Mouse (Mus musculus) hindbrain, embryonic 16.5 days (tissue): ENCODE results near the gene Tasp1. TPM values are rescaled to one million over a fixed set of nuclear protein-coding genes. Genes with fewer than 3 reads are reported as not detected.

ENCODE experiments used
- ATAC-seq: fragments of 200-750 bp; cut with Nextera tagmentation; 2 replicates; pipeline ENCODE4 v1.8.0; 2017; ENCODE audit warnings: moderate TSS enrichment, moderate library complexity
- H3K27ac ChIP-seq: fragments of 300-500 bp; sonication (generic); 2 replicates; pipeline ENCODE4 v1.5.1; 2014; ENCODE audit warnings: low read depth, mild to moderate bottlenecking, control low read depth, low read length, moderate library complexity
- H3K27me3 ChIP-seq: fragments of 300-500 bp; sonication (generic); replicated peaks from 2 replicates; pipeline ENCODE4 v1.6.1; 2014; ENCODE audit warnings: low read length; ENCODE audit not compliant: control insufficient read depth, insufficient read depth
- H3K36me3 ChIP-seq: fragments of 300-500 bp; sonication (generic); 2 replicates; pipeline ENCODE4 v1.6.1; 2014; ENCODE audit warnings: mild to moderate bottlenecking, low read length, moderate library complexity, mixed read lengths; ENCODE audit not compliant: control insufficient read depth, insufficient read depth
- H3K4me1 ChIP-seq: fragments of 300-500 bp; sonication (generic); 2 replicates; pipeline ENCODE4 v1.6.1; 2014; ENCODE audit warnings: low read depth, low read length; ENCODE audit not compliant: control insufficient read depth, insufficient read depth
- H3K4me2 ChIP-seq: fragments of 300-500 bp; sonication (generic); 2 replicates; pipeline ENCODE4 v1.6.1; 2014; ENCODE audit warnings: mild to moderate bottlenecking, low read length, control low read depth, moderate library complexity
- H3K4me3 ChIP-seq: fragments of 300-500 bp; sonication (generic); 2 replicates; pipeline ENCODE4 v1.5.1; 2014; ENCODE audit warnings: mild to moderate bottlenecking, low read length, control low read depth, moderate library complexity
- H3K9ac ChIP-seq: fragments of 300-500 bp; sonication (generic); 2 replicates; pipeline ENCODE4 v1.6.1; 2014; ENCODE audit warnings: low read depth, mild to moderate bottlenecking, control low read depth, low read length, moderate library complexity
- H3K9me3 ChIP-seq: fragments of 300-500 bp; sonication (generic); 2 replicates; pipeline ENCODE4 v1.6.1; 2014; ENCODE audit warnings: mild to moderate bottlenecking, low read length, moderate library complexity; ENCODE audit not compliant: control insufficient read depth
- WGBS: fragments of 180-500 bp; shearing (Covaris S2); extraction: QIAGEN DNeasy Blood & Tissue Kit; methylation state at CpG from one replicate; pipeline ENCODE4 v1.1.7; 2014; 5-methylcytosine and 5-hydroxymethylcytosine counted together
- polyA plus RNA-seq: library from polyadenylated mRNA; unstranded; fragments of >200 nt; fragmentation: Nextera tagmentation; extraction: Ambion mirVana; gene quantifications from 2 replicates; pipeline ENCODE4 v1.2.1, GENCODE M21; 2015

Gene Tasp1
- polyA plus RNA-seq, 1 experiment from 2014 or later = 24.6 TPM

DNA sequence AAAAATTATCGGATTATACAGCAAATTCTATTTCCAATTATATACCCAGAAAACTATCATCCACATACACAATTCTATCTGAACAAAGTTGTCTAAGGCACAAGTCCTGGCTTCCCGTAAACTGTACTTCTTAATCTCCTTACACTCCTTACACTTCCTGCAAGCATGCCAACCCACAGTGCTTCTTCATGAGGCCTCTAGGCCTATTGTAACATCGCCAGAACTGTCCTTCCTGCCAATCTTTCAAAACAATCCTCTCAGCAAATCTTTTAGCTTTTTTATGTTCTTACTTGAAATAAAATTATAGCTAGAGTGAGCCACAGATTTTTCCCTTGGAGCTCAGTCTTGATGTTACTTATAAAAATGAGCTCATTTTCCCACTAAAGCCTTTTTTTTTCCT, 5.1 kb downstream of the Tasp1 start:
- Histone ChIP-seq H3K4me1 (peaks cover 5% of the 10 kb centered on the region), H3K4me2 (no peak overlapping the region), H3K9ac (no peak overlapping the region), H3K27me3 (no peaks in the 10 kb centered on the region), H3K27ac (no peak overlapping the region), H3K4me3 (no peak overlapping the region), H3K36me3 (peaks cover 2% of the 10 kb centered on the region), H3K9me3 (no peaks in the 10 kb centered on the region)
- 84% methylated on average over 3 of the region's 3 CpGs for WGBS
- no peak for ATAC-seq

DNA sequence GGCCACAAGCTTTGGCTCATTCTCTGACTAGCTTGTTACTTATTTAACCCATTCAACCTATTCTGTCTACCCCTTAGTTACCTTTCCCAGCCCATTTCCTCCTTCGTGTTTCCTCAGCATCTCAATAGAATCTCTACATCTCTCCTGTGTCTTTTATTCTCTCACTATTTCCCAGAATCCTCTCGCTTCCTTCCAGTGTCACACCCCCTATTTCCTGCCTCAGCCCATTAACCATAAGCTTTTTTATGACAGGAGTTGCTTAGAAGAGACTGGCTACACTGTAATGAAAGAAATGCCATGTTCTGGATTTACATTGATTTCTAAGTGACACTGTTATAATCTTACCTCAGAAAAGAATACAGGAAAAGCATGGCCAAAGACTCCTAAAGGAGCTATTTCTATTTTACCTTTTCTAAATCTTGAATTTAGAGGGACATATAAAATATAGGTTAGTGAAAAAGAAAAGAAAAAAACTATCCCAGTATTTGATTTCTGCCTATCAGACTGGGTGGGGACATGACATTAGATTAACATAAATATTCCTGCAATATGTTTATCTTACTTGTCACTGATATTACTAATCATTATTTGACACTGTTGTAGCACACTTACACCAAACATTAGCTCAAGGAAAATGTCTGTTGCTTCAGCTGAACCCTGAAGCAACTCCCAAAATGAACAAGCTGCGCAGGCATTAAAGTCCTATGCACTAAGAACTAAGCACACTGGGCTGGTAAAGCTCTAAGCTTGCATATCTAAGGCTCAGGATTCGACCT, 6.3 kb downstream of the Tasp1 start:
- Histone ChIP-seq H3K36me3 (peaks cover 7% of the 10 kb centered on the region), H3K4me2 (no peak overlapping the region), H3K27ac (no peak overlapping the region), H3K4me3 (no peak overlapping the region), H3K27me3 (no peaks in the 10 kb centered on the region), H3K9ac (no peak overlapping the region), H3K9me3 (no peaks in the 10 kb centered on the region), H3K4me1 (no peaks in the 10 kb centered on the region)
- ATAC-seq = no peak
- WGBS = 90% methylated on average over 4 of the region's 4 CpGs

DNA sequence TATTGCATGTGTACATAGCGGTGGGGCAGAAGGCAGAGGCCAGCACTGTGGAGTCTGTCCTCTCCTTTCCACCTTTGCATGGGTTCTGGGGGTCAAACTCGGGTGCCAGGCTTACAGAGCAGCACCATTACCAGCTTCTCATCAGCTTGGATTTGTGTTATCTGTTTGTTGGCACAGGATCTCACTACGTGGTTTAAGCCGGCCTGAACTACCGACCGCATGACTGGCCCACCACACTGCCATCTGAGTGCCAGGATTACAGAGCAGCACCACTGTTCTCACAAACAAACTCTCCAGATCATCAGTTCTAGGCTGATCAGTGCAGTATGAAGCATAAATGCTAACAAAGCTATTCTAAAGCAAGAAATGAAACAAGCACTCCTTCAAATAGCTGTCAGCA, 8.5 kb downstream of the Tasp1 start:
- Histone ChIP-seq H3K27ac (no peak overlapping the region), H3K9ac (no peak overlapping the region), H3K27me3 (no peaks in the 10 kb centered on the region), H3K4me1 (no peaks in the 10 kb centered on the region), H3K4me3 (no peak overlapping the region), H3K9me3 (no peaks in the 10 kb centered on the region), H3K4me2 (no peak overlapping the region), H3K36me3 (peaks cover 10% of the 10 kb centered on the region)
- 95% methylated on average over 6 of the region's 6 CpGs for WGBS
- no peak for ATAC-seq

DNA sequence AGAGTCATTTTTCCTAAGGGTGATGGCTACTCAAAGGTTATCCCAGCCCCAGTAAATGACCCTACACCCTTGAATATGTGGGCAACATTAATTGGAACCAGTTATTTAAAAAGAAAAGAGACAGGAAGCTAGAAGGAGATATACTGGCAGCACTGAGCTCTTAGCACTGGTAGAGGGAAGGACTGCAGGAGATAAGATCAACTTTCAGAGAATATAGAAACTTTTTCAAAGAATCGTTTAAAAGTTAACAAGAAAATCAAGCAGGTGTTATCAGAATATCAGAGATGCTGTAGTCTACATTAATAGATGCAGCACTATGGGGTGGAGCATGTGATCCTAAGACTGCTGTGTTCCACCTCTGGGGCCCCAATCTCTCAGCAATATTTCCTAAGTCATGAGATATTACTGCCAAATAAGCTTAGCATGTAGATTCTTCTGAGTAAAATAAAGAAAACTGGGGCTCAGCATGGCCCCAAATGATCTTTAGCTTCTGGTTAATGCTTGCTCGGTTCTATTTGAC, 14.9 kb downstream of the Tasp1 start:
- Histone ChIP-seq H3K4me3 (no peak overlapping the region), H3K9ac (no peak overlapping the region), H3K27ac (no peak overlapping the region), H3K4me2 (no peak overlapping the region), H3K27me3 (no peaks in the 10 kb centered on the region), H3K4me1 (no peaks in the 10 kb centered on the region), H3K9me3 (no peaks in the 10 kb centered on the region), H3K36me3 (peaks cover 35% of the 10 kb centered on the region)
- WGBS = 91% methylated on average over 2 of the region's 2 CpGs
- no peak for ATAC-seq

DNA sequence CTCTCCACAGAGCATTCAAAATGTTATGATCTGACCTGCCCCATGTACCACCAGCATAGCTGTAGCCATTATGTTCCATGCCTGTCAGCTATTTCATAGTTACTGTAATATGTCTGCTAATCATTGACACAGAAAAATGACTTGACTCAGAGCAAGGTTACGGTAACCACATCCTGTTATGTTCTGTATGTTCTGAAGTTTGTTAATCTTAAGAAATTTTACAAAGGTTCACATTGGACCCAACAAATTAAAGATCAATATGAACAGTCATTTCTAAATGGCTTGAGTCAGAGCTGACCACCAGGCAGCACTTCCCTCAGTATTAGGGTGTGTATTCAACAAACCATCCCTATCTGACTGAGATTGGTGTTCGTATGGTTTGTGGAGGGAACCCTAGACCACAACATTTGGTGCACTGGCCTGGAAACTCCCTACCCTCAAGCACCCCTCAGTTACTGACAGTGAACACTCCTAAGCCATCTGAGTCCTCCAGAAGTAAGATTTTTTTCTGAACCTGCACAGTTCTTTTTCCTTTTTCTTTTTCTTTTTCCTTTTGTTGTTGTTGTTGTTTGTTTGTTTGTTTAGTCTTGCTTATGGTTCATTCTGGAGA, 24.0 kb downstream of the Tasp1 start:
- WGBS = 93% methylated on average over 2 of the region's 2 CpGs
- Histone ChIP-seq H3K4me3 (no peak overlapping the region), H3K27me3 (no peaks in the 10 kb centered on the region), H3K36me3 (peaks cover 7% of the 10 kb centered on the region), H3K27ac (no peak overlapping the region), H3K9me3 (no peaks in the 10 kb centered on the region), H3K4me1 (no peaks in the 10 kb centered on the region), H3K4me2 (no peak overlapping the region), H3K9ac (no peak overlapping the region)
- ATAC-seq = no peak

DNA sequence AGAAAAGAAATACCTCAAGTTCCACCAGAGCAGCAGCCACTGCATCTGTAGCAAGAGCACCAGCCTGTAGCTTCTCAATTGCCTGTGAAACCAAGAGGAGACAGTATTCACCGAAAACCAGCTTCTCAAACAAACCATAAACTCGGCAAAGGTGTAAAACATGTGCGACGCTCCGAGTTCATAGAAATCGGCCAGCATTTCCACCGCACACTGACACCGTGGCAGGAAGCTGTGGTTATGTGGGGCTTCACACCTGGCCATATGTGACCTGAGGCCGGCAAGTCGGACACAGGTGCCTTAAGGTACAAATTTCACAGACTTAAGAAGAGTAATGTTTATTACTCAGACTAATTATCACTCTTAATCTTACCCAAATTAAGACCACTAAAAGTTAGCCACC, 24.5 kb downstream of the Tasp1 start:
- no peak overlapping the region for H3K4me2 ChIP-seq
- H3K9me3 ChIP-seq = no peaks in the 10 kb centered on the region
- no peak overlapping the region for H3K9ac ChIP-seq
- ATAC-seq = no peak
- H3K27ac ChIP-seq = no peak overlapping the region
- H3K36me3 ChIP-seq = peaks cover 4% of the 10 kb centered on the region; the same call in 1 of the 2 replicates
- no peak overlapping the region for H3K4me3 ChIP-seq
- H3K27me3 ChIP-seq = no peaks in the 10 kb centered on the region
- H3K4me1 ChIP-seq = no peaks in the 10 kb centered on the region
- 96% methylated on average over 10 of the region's 10 CpGs for WGBS

DNA sequence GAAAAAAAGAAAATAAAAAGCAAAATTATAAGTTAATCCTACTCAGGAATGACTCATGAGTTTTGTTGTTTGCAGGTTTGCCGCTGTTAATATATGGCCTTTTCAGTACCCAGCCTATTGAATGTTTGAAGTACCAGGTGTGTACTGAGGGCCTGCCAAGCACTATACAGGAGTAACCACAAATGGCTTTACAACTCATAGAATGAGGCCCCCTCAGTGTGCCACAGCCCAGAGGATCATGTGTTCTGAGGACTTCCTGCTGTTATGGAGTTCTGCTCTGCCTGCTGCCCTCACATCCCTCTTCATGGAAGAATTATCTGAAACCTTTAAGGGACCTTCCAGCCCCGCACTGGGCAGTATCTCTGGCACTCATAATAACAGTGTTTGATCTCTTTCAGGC, 29.1 kb downstream of the Tasp1 start:
- H3K27me3 ChIP-seq = no peaks in the 10 kb centered on the region
- ATAC-seq = no peak
- H3K36me3 ChIP-seq = no peaks in the 10 kb centered on the region
- no peak overlapping the region for H3K4me2 ChIP-seq
- no peak overlapping the region for H3K27ac ChIP-seq
- WGBS = 90% methylated on average over 2 of the region's 2 CpGs
- H3K9me3 ChIP-seq = no peaks in the 10 kb centered on the region
- no peak overlapping the region for H3K9ac ChIP-seq
- no peaks in the 10 kb centered on the region for H3K4me1 ChIP-seq
- no peak overlapping the region for H3K4me3 ChIP-seq

DNA sequence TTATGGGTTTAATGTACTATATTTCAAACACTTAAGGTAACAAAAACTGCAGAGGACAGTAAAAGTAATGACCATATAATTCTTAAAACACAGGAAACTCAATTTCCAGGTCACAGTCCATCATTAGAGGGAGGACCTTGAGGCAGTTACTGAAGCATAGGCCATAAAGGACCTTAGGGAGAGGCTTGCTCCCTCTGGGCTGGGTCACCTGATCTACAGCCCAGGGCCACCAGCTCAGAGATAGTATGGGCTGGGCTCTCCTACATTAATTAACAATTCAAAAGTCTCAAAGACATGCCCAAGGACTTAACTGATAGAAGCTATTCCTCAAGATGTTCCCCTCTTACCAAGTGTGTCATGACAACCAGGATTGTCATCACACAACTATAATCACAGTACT, 29.8 kb downstream of the Tasp1 start:
- no peak overlapping the region for H3K4me2 ChIP-seq
- no peak for ATAC-seq
- no peaks in the 10 kb centered on the region for H3K9me3 ChIP-seq
- no peaks in the 10 kb centered on the region for H3K4me1 ChIP-seq
- no peak overlapping the region for H3K9ac ChIP-seq
- H3K4me3 ChIP-seq = no peak overlapping the region
- H3K36me3 ChIP-seq = no peaks in the 10 kb centered on the region
- no peak overlapping the region for H3K27ac ChIP-seq
- no peaks in the 10 kb centered on the region for H3K27me3 ChIP-seq

DNA sequence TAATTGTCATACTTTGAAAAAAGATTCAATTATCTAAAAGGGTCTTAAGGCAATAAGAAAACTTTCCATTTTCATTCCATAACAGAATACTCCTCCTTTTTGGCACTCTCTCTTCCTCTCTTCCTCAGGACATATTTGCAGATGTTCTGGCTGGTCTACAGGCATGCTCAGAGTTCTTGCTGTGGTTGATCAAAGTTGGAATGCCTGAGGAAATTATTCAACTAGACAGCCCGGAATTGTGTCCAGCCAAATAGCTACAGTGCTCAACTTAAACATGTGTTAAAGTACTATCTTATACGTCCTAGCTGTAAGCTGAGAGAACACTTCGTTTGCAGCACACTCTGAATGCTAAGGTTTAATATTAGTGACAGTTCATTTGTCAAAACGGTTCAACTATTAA, 41.7 kb downstream of the Tasp1 start:
- WGBS = 83% methylated on average over 4 of the region's 4 CpGs
- Histone ChIP-seq H3K27ac (no peak overlapping the region), H3K4me2 (no peak overlapping the region), H3K4me1 (no peaks in the 10 kb centered on the region), H3K27me3 (no peaks in the 10 kb centered on the region), H3K9ac (no peak overlapping the region), H3K9me3 (no peaks in the 10 kb centered on the region), H3K36me3 (0 out of 2 replicates have a peak, but pooled peaks cover 5% of the 10 kb centered on the region), H3K4me3 (no peak overlapping the region)
- no peak for ATAC-seq
